Mouse (Mus musculus) heart, adult 2 months (tissue): Measurements from ENCODE around the gene Scgb3a1.

ENCODE experiments used
- CTCF ChIP-seq: fragments of 200-600 bp; IDR thresholded peaks from 2 replicates; pipeline ENCODE4 v1.8.1; 2022; ENCODE audit warnings: antibody characterized with exemption, mild to moderate bottlenecking, moderate library complexity
- POLR2A ChIP-seq: fragments of 200-500 bp; IDR thresholded peaks from 2 replicates; pipeline ENCODE4 v1.6.1; 2011; ENCODE audit warnings: mild to moderate bottlenecking, low read depth, low read length, control low read depth; ENCODE audit not compliant: insufficient read depth

- TF ChIP-seq CTCF (no peak), POLR2A (no peak)
Measured at GRCm38 (mm10) chr11:49702014-49702413, 38.6 kb downstream of the Scgb3a1 start.
